Mouse (Mus musculus): ENCODE measurements around the gene Taf4. TPM values are rescaled to one million over a fixed set of nuclear protein-coding genes. Genes with fewer than 3 reads are reported as not detected.

Gene Taf4
- polyA plus RNA-seq, 1 experiment from 2014 or later = 3.4 TPM

DNA sequence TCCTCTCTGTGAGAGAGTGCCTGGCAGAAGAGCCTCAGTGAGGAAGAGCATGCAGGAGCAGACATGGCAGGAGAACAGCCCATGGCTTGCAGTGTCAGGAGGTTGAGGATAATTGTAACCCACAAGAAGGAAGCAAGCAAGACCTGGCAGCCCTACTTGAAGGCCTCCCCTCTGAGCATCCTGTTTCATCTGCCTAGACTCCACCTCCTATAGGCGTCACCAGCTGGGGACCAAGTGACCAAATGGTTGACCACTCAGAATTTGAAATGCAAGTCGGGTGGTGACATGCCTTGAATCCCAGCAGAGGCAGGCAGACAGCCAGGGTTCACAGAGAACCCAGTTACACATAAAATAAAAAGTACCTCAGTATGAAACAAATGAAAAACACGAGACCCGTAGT is 4.2 kb upstream of the Taf4 start:
- no peak for ATAC-seq (ENCODE audit: insufficient number of reproducible peaks, insufficient read depth, low FRiP score, low read depth)
- 44% methylated on average over 4 of the region's 4 CpGs for WGBS
- Histone ChIP-seq H3K4me3 (ENCODE audit: control insufficient read depth in 1 of 2, insufficient read depth in 1 of 2, low read depth in 1 of 2, low read length in 2 of 2) (no peak overlapping the region), H3K27me3 (ENCODE audit: control insufficient read depth, insufficient read depth, low read length) (no peaks in the 10 kb centered on the region), H3K36me3 (ENCODE audit: control insufficient read depth, insufficient read depth, low read length) (no peaks in the 10 kb centered on the region), H3K27ac (replicated peaks in 1 of 2; ENCODE audit: control insufficient read depth in 1 of 2, insufficient read depth in 1 of 2, low read depth in 2 of 2, low read length in 2 of 2) (no peak overlapping the region), H3K9me3 (ENCODE audit: control insufficient read depth, low read length) (no peaks in the 10 kb centered on the region), H3K4me1 (ENCODE audit: control insufficient read depth in 2 of 2, insufficient read depth in 2 of 2, low read length in 2 of 2) (peaks cover 6 to 36% of the 10 kb centered on the region in 2 experiments), H3K9ac (ENCODE audit: low read length) (no peak overlapping the region), H3K4me2 (ENCODE audit: low read length) (no peak overlapping the region)

DNA sequence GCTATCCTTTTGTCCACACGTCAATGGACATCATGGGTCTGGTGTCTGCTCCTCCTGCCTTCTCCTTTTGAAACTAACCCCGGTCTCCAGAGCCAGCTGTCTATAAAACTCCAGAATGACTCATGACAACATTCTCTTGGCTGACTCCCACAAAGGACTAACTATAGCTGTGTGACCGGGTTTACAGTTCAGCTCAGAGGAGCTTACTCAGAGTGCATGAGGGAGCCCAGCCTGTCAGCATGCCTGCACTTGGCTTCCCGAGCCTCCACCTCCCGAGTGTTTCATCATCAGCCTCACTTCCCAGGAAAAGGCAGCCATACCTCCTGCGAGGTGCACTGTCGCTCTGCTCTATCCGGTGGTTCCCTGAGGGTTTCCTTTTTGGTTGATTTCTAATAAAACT is 3.4 kb upstream of the Taf4 start:
- ATAC-seq (ENCODE audit: insufficient number of reproducible peaks, insufficient read depth, low FRiP score, low read depth) = no peak
- 42% methylated on average over 8 of the region's 8 CpGs for WGBS
- peaks cover 7 to 32% of the 10 kb centered on the region in 2 experiments for H3K4me1 ChIP-seq (ENCODE audit: control insufficient read depth in 2 of 2, insufficient read depth in 2 of 2, low read length in 2 of 2)
- peak overlapping the region in 1 of 2 experiments; percentile 34; a peak in 1 of 4 replicates for H3K27ac ChIP-seq (replicated peaks in 1 of 2; ENCODE audit: control insufficient read depth in 1 of 2, insufficient read depth in 1 of 2, low read depth in 2 of 2, low read length in 2 of 2)
- 0 out of 2 replicates have a peak overlapping the region, but pooled peaks have one; percentile 2 for H3K4me2 ChIP-seq (ENCODE audit: low read length)
- no peaks in the 10 kb centered on the region for H3K9me3 ChIP-seq (ENCODE audit: control insufficient read depth, low read length)
- H3K4me3 ChIP-seq (ENCODE audit: control insufficient read depth in 1 of 2, insufficient read depth in 1 of 2, low read depth in 1 of 2, low read length in 2 of 2) = no peak overlapping the region
- no peak overlapping the region for H3K9ac ChIP-seq (ENCODE audit: low read length)
- no peaks in the 10 kb centered on the region for H3K36me3 ChIP-seq (ENCODE audit: control insufficient read depth, insufficient read depth, low read length)
- H3K27me3 ChIP-seq (ENCODE audit: control insufficient read depth, insufficient read depth, low read length) = no peaks in the 10 kb centered on the region

DNA sequence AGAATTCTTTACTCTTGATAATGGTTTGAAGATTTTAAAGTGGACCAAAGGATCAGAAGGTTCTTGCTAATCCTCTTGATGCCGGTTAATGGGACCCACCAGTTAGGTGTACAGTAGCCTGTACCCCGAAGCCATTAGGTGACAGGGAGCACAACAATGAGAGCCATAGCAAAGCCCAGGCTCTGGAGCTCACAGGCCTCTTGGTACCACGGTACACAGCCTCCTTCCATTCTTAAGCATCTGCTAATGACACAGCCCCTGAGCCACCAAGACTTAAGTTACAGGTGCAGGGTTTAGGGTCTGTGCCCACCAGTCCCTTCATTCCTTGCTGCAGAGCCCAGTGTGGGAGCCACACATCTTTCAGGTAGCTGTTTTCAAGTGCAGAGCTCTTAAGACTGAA is 1.8 kb upstream of the Taf4 start:
- Histone ChIP-seq H3K27me3 (ENCODE audit: control insufficient read depth, insufficient read depth, low read length) (no peaks in the 10 kb centered on the region), H3K4me3 (ENCODE audit: control insufficient read depth in 1 of 2, insufficient read depth in 1 of 2, low read depth in 1 of 2, low read length in 2 of 2) (no peak overlapping the region), H3K36me3 (ENCODE audit: control insufficient read depth, insufficient read depth, low read length) (no peaks in the 10 kb centered on the region), H3K9ac (ENCODE audit: low read length) (no peak overlapping the region), H3K4me1 (ENCODE audit: control insufficient read depth in 2 of 2, insufficient read depth in 2 of 2, low read length in 2 of 2) (peaks cover 17 to 40% of the 10 kb centered on the region in 2 experiments), H3K9me3 (ENCODE audit: control insufficient read depth, low read length) (no peaks in the 10 kb centered on the region), H3K4me2 (ENCODE audit: low read length) (no peak overlapping the region), H3K27ac (replicated peaks in 1 of 2; ENCODE audit: control insufficient read depth in 1 of 2, insufficient read depth in 1 of 2, low read depth in 2 of 2, low read length in 2 of 2) (no peak overlapping the region)
- WGBS = 76% methylated on average over 3 of the region's 3 CpGs
- ATAC-seq (ENCODE audit: insufficient number of reproducible peaks, insufficient read depth, low FRiP score, low read depth) = no peak

DNA sequence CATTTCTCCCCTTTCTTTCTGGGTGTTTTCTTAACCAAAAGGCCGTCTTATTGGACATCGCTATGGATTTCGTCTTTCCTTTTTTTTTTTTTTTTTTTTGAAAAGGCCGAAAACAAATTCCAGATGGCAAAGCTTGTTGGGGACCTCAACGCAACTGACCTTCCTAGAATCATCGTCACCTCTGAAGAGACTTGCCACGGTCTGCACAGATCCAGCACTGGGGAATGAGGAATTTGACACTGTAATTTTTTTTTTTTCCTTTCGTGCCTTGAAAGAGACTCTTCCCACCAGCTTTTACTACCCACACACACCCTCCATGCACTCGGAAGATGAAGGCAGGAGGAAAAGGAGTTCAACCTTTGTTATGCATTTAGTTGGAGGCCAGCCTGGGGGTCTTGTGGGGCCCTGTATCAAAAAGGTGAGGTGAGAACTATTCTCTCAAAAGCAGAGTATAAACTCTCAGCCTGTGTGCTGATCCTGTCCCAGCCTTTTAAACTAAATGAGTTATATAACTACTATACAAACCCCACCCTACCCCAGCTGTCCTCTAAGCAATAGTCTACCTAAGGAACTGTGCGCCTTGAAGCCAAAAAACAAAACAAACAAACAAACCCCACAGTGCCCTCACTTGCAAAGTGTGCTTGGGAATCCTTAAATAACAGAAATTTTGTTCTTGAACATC is 1.0 kb upstream of the Taf4 start:
- peak overlapping the region; percentile 91 to 94 for H3K27ac ChIP-seq (replicated peaks in 1 of 2; ENCODE audit: control insufficient read depth in 1 of 2, insufficient read depth in 1 of 2, low read depth in 2 of 2, low read length in 2 of 2)
- H3K4me3 ChIP-seq (ENCODE audit: control insufficient read depth in 1 of 2, insufficient read depth in 1 of 2, low read depth in 1 of 2, low read length in 2 of 2) = peak overlapping the region; percentile 82 to 87
- H3K9me3 ChIP-seq (ENCODE audit: control insufficient read depth, low read length) = no peaks in the 10 kb centered on the region
- peak overlapping the region; percentile 99 for H3K4me2 ChIP-seq (ENCODE audit: low read length)
- H3K4me1 ChIP-seq (ENCODE audit: control insufficient read depth in 2 of 2, insufficient read depth in 2 of 2, low read length in 2 of 2) = peaks cover 21 to 48% of the 10 kb centered on the region in 2 experiments
- peak overlapping the region; percentile 97 for H3K9ac ChIP-seq (ENCODE audit: low read length)
- ATAC-seq (ENCODE audit: insufficient number of reproducible peaks, insufficient read depth, low FRiP score, low read depth) = no peak
- H3K27me3 ChIP-seq (ENCODE audit: control insufficient read depth, insufficient read depth, low read length) = no peaks in the 10 kb centered on the region
- no peaks in the 10 kb centered on the region for H3K36me3 ChIP-seq (ENCODE audit: control insufficient read depth, insufficient read depth, low read length)
- WGBS = 11% methylated on average over 10 of the region's 10 CpGs

DNA sequence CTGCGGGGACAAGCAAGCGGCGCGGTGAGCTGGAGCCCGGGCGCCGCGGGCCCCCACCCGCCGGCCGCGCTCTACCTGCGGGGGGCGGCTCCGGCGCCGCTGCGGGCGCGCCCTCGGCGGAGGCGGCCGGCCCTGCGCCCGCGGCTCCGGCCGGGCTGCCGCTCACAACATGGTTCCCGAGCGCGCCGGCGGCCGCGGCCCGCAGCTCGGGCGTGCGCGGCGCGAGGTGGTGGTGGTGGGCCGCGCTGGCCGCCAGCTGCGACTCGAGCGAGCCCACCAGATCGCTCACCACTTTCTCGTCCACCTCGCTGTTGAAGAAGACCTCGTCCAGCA is 185 bp downstream of the Taf4 start:
- ATAC-seq (ENCODE audit: insufficient number of reproducible peaks, insufficient read depth, low FRiP score, low read depth) = peak; percentile 19; the same call in 1 of the 2 replicates
- peak overlapping the region; percentile 52 to 94; a peak in 3 of 4 replicates for H3K27ac ChIP-seq (replicated peaks in 1 of 2; ENCODE audit: control insufficient read depth in 1 of 2, insufficient read depth in 1 of 2, low read depth in 2 of 2, low read length in 2 of 2)
- peak overlapping the region; percentile 63 to 82 for H3K4me3 ChIP-seq (ENCODE audit: control insufficient read depth in 1 of 2, insufficient read depth in 1 of 2, low read depth in 1 of 2, low read length in 2 of 2)
- no peaks in the 10 kb centered on the region for H3K27me3 ChIP-seq (ENCODE audit: control insufficient read depth, insufficient read depth, low read length)
- H3K4me2 ChIP-seq (ENCODE audit: low read length) = peak overlapping the region; percentile 99
- no peaks in the 10 kb centered on the region for H3K36me3 ChIP-seq (ENCODE audit: control insufficient read depth, insufficient read depth, low read length)
- H3K9me3 ChIP-seq (ENCODE audit: control insufficient read depth, low read length) = no peaks in the 10 kb centered on the region
- peak overlapping the region; percentile 97 for H3K9ac ChIP-seq (ENCODE audit: low read length)
- 0% methylated on average over 17 of the region's 54 CpGs for WGBS
- H3K4me1 ChIP-seq (ENCODE audit: control insufficient read depth in 2 of 2, insufficient read depth in 2 of 2, low read length in 2 of 2) = peaks cover 27 to 60% of the 10 kb centered on the region in 2 experiments

DNA sequence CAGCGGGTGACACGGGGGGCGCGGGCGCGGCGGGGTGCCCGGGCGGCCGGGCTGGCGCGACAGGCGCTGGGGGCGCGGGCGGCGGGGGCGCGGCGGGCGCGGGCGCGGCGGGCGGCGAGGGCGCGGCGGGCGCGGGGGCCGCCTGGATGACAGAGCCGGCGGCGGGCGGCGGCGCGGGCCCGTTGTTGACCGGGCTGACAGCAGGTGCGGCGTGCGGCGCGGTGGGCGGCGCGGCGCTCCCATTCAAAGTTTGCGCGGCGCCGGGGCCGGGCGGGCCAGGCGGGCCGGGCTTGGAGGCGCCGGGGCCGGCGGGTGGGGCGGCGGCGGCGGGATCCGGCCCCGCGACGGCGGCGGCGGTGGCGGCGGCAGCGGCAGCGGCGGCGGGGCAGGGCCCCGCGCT is 595 bp downstream of the Taf4 start:
- H3K27me3 ChIP-seq (ENCODE audit: control insufficient read depth, insufficient read depth, low read length) = no peaks in the 10 kb centered on the region
- no peaks in the 10 kb centered on the region for H3K36me3 ChIP-seq (ENCODE audit: control insufficient read depth, insufficient read depth, low read length)
- WGBS = 0% methylated on average over 21 of the region's 82 CpGs
- peak overlapping the region; percentile 97 for H3K9ac ChIP-seq (ENCODE audit: low read length)
- H3K4me2 ChIP-seq (ENCODE audit: low read length) = peak overlapping the region; percentile 99
- H3K27ac ChIP-seq (replicated peaks in 1 of 2; ENCODE audit: control insufficient read depth in 1 of 2, insufficient read depth in 1 of 2, low read depth in 2 of 2, low read length in 2 of 2) = peak overlapping the region in 1 of 2 experiments; percentile 94; a peak in 2 of 4 replicates
- peaks cover 27 to 63% of the 10 kb centered on the region in 2 experiments for H3K4me1 ChIP-seq (ENCODE audit: control insufficient read depth in 2 of 2, insufficient read depth in 2 of 2, low read length in 2 of 2)
- ATAC-seq (ENCODE audit: insufficient number of reproducible peaks, insufficient read depth, low FRiP score, low read depth) = no peak
- no peaks in the 10 kb centered on the region for H3K9me3 ChIP-seq (ENCODE audit: control insufficient read depth, low read length)
- H3K4me3 ChIP-seq (ENCODE audit: control insufficient read depth in 1 of 2, insufficient read depth in 1 of 2, low read depth in 1 of 2, low read length in 2 of 2) = peak overlapping the region; percentile 67 to 82

DNA sequence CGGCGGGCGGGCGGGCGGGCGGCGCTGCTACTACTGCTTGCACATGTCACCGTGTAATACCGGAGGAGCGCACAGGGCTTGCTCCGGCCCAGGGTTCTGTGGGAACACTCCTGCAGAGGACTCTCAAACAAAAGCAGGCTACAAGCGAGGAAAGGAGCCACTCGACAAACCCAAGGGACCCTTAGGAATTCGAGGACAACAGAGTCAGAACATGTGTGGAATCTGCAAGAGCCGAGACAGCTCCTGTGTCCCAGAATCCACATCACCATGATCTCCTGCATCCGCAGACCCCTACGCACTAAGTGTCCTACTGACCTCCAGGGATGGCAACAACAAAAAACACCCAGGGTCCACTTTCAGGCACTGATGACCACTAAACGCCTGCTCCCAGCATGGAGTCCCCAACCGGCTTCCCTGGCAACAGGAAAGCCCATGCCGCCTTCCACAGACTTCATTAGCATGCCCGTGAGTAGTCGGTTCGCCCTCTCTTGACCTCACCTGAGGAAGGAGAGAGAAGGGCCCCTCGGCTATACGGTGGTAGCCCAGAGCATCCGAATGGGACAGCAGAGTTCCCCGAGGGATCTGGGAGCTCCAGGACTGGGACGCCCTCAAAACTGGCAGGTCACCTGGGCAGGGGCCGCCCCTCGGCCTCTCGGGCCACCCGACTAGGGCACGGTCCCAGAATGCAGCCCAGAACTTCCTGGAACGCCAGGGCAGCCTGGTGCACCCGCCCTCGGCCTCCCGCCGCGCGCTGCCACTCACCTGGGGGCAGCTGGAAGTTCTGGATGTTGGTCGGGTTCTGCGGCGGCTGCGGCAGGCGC is 1.6 kb downstream of the Taf4 start:
- Histone ChIP-seq H3K27me3 (ENCODE audit: control insufficient read depth, insufficient read depth, low read length) (no peaks in the 10 kb centered on the region), H3K4me2 (ENCODE audit: low read length) (peak overlapping the region; percentile 99), H3K4me3 (ENCODE audit: control insufficient read depth in 1 of 2, insufficient read depth in 1 of 2, low read depth in 1 of 2, low read length in 2 of 2) (peak overlapping the region; percentile 67 to 82), H3K9ac (ENCODE audit: low read length) (peak overlapping the region; percentile 97), H3K27ac (replicated peaks in 1 of 2; ENCODE audit: control insufficient read depth in 1 of 2, insufficient read depth in 1 of 2, low read depth in 2 of 2, low read length in 2 of 2) (no peak overlapping the region), H3K4me1 (ENCODE audit: control insufficient read depth in 2 of 2, insufficient read depth in 2 of 2, low read length in 2 of 2) (peaks cover 26 to 62% of the 10 kb centered on the region in 2 experiments), H3K9me3 (ENCODE audit: control insufficient read depth, low read length) (no peaks in the 10 kb centered on the region), H3K36me3 (ENCODE audit: control insufficient read depth, insufficient read depth, low read length) (no peaks in the 10 kb centered on the region)
- ATAC-seq (ENCODE audit: insufficient number of reproducible peaks, insufficient read depth, low FRiP score, low read depth) = no peak
- WGBS = 3% methylated on average over 44 of the region's 45 CpGs

All from heart, embryonic 14.5 days (tissue).